Mouse (Mus musculus): ENCODE data around the gene Gm9944.

The Gm9944 gene

GRCm38 (mm10) chr4:144453217-144453616 lies at the start of gene Gm9944:
Gene Gm9944 (minus strand): TSS chr4:144453317.
- no peak for DNase-seq (ENCODE audit: low read depth, low spot score)

GRCm38 (mm10) chr4:144493331-144493730 lies 40.2 kb upstream of the Gm9944 start:
- DNase-seq (ENCODE audit: low read depth, low spot score) = no peak

GRCm38 (mm10) chr4:144468091-144468490 lies 15.0 kb upstream of the Gm9944 start:
- DNase-seq (ENCODE audit: low read depth, low spot score) = no peak

- no peak for DNase-seq (ENCODE audit: low read depth, low spot score)
These were observed 12.1 kb upstream of the Gm9944 start for GRCm38 (mm10) chr4:144465206-144465605.

- no peak for DNase-seq (ENCODE audit: low read depth, low spot score)
These were observed 10.5 kb upstream of the Gm9944 start, which contains the start of gene Aadacl3 for GRCm38 (mm10) chr4:144463656-144464055. Gene Aadacl3 (minus strand): TSS chr4:144463756.

- no peak for DNase-seq (ENCODE audit: low read depth, low spot score)
These were observed 4.6 kb downstream of the Gm9944 start for GRCm38 (mm10) chr4:144448546-144448945.

- no peak for DNase-seq (ENCODE audit: low read depth, low spot score)
These were observed 11.5 kb downstream of the Gm9944 start for GRCm38 (mm10) chr4:144441582-144441981.

- DNase-seq (ENCODE audit: low read depth, low spot score) = no peak
These were observed 12.0 kb downstream of the Gm9944 start for GRCm38 (mm10) chr4:144441095-144441494.

GRCm38 (mm10) chr4:144438672-144439071 lies 14.4 kb downstream of the Gm9944 start, which contains the start of gene 1700012P22Rik:
Gene 1700012P22Rik (minus strand): TSS chr4:144438772.
- DNase-seq (ENCODE audit: low read depth, low spot score) = no peak

GRCm38 (mm10) chr4:144433216-144433615 lies 19.9 kb downstream of the Gm9944 start:
- DNase-seq (ENCODE audit: low read depth, low spot score) = no peak

GRCm38 (mm10) chr4:144430723-144431122 lies 22.4 kb downstream of the Gm9944 start:
- DNase-seq (ENCODE audit: low read depth, low spot score) = no peak

- DNase-seq (ENCODE audit: low read depth, low spot score) = no peak
These were observed 24.2 kb downstream of the Gm9944 start for GRCm38 (mm10) chr4:144428868-144429267.

GRCm38 (mm10) chr4:144424590-144424989 lies 28.5 kb downstream of the Gm9944 start:
- DNase-seq (ENCODE audit: low read depth, low spot score) = no peak

GRCm38 (mm10) chr4:144420644-144421043 lies 32.5 kb downstream of the Gm9944 start:
- no peak for DNase-seq (ENCODE audit: low read depth, low spot score)

GRCm38 (mm10) chr4:144408290-144408689 lies 44.8 kb downstream of the Gm9944 start, which contains the start of gene Pramef12:
Gene Pramef12 (minus strand): TSS chr4:144408464.
- no peak for DNase-seq (ENCODE audit: low read depth, low spot score)

- DNase-seq (ENCODE audit: low read depth, low spot score) = no peak
These were observed 46.9 kb downstream of the Gm9944 start for GRCm38 (mm10) chr4:144406261-144406660.

GRCm38 (mm10) chr4:144404456-144405086 lies 48.5 kb downstream of the Gm9944 start:
- peak; percentile 3 for DNase-seq (ENCODE audit: low read depth, low spot score)

Data from skeletal muscle tissue, adult 2 months (tissue).